Mouse (Mus musculus) neural tube, embryonic 14.5 days (tissue): ENCODE results near the gene 2010111I01Rik. TPM values are rescaled to one million over a fixed set of nuclear protein-coding genes. Genes with fewer than 3 reads are reported as not detected.

Experiments
- ATAC-seq: fragments of 200-750 bp; cut with Nextera tagmentation; 2 replicates; pipeline ENCODE4 v1.8.0; 2017; ENCODE audit warnings: low read depth, mild to moderate bottlenecking, moderate TSS enrichment, moderate library complexity
- H3K27ac ChIP-seq: fragments of 300-500 bp; sonication (generic); 2 replicates; pipeline ENCODE4 v1.5.1; 2014; ENCODE audit warnings: low read depth, mild to moderate bottlenecking, control low read depth, low read length, moderate library complexity, mixed read lengths
- H3K27me3 ChIP-seq: fragments of 300-500 bp; sonication (generic); 2 replicates; pipeline ENCODE4 v1.6.1; 2014; ENCODE audit warnings: low read length; ENCODE audit not compliant: control insufficient read depth, insufficient read depth
- H3K36me3 ChIP-seq: fragments of 300-500 bp; sonication (generic); 2 replicates; pipeline ENCODE4 v1.6.1; 2014; ENCODE audit warnings: low read length, mixed read lengths; ENCODE audit not compliant: control insufficient read depth, insufficient read depth
- H3K4me1 ChIP-seq: fragments of 300-500 bp; sonication (generic); 2 replicates; pipeline ENCODE4 v1.6.1; 2014; ENCODE audit warnings: low read length; ENCODE audit not compliant: control insufficient read depth, insufficient read depth
- H3K4me2 ChIP-seq: fragments of 300-500 bp; sonication (generic); 2 replicates; pipeline ENCODE4 v1.6.1; 2014; ENCODE audit warnings: mild to moderate bottlenecking, low read depth, low read length, control low read depth
- H3K4me3 ChIP-seq: fragments of 300-500 bp; sonication (generic); 2 replicates; pipeline ENCODE4 v1.5.1; 2014; ENCODE audit warnings: low read depth, low read length, control low read depth, mixed read lengths
- H3K9ac ChIP-seq: fragments of 300-500 bp; sonication (generic); replicated peaks from 2 replicates; pipeline ENCODE4 v1.6.1; 2014; ENCODE audit warnings: low read depth, mild to moderate bottlenecking, control low read depth, low read length, mixed read lengths
- H3K9me3 ChIP-seq: fragments of 300-500 bp; sonication (generic); 2 replicates; pipeline ENCODE4 v1.6.1; 2016; ENCODE audit warnings: low read length; ENCODE audit not compliant: control insufficient read depth
- WGBS: fragments of 180-500 bp; shearing (Covaris S2); extraction: QIAGEN DNeasy Blood & Tissue Kit; methylation state at CpG from one replicate; pipeline ENCODE4 v1.1.7; 2014; 5-methylcytosine and 5-hydroxymethylcytosine counted together
- polyA plus RNA-seq: library from polyadenylated mRNA; unstranded; fragments of >200 nt; fragmentation: Nextera tagmentation; extraction: Ambion mirVana; gene quantifications from 2 replicates; pipeline ENCODE4 v1.2.1, GENCODE M21; 2014

2010111I01Rik gene
- polyA plus RNA-seq, 1 experiment from 2014 or later = 28.8 TPM

- H3K4me1 ChIP-seq = peaks cover 1% of the 10 kb centered on the region; the same call in 1 of the 2 replicates
- no peaks in the 10 kb centered on the region for H3K27me3 ChIP-seq
- no peaks in the 10 kb centered on the region for H3K9me3 ChIP-seq
- no peak overlapping the region for H3K27ac ChIP-seq
- no peak for ATAC-seq
- no peak overlapping the region for H3K4me2 ChIP-seq
- 85% methylated on average over 4 of the region's 4 CpGs for WGBS
- H3K4me3 ChIP-seq = no peak overlapping the region
- H3K36me3 ChIP-seq = no peaks in the 10 kb centered on the region
- no peak overlapping the region for H3K9ac ChIP-seq
These were observed 216.0 kb downstream of the 2010111I01Rik start for GRCm38 (mm10) chr13:63180641-63181235.

DNA sequence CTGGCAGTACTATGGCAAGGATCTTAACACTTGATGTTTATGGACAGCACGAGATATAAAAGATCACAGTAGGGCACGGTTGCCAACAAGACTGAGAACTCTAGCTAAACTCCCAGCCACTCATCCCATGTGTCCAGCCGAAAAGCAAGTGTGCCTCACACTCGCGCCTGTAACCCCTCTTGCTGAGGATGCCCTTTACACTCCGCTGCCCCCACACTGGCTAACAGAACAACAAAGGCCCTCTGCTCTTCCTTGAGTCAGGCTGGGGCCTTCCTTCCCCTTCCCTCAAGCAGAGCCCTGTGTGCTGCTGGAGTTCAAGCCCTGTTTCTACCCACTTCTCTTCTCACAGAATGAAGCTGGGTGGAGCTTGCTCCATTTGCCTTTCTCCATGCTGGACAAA lies 220.3 kb downstream of the 2010111I01Rik start:
- Histone ChIP-seq H3K4me1 (peaks cover 6% of the 10 kb centered on the region; the same call in 1 of the 2 replicates), H3K27me3 (no peaks in the 10 kb centered on the region), H3K9ac (no peak overlapping the region), H3K27ac (no peak overlapping the region), H3K4me2 (no peak overlapping the region), H3K36me3 (no peaks in the 10 kb centered on the region), H3K4me3 (no peak overlapping the region), H3K9me3 (no peaks in the 10 kb centered on the region)
- WGBS = 48% methylated on average over 6 of the region's 6 CpGs
- ATAC-seq = no peak

GRCm38 (mm10) chr13:63186217-63186616 lies 221.5 kb downstream of the 2010111I01Rik start:
- H3K4me3 ChIP-seq = no peak overlapping the region
- no peak overlapping the region for H3K9ac ChIP-seq
- H3K4me1 ChIP-seq = peaks cover 6% of the 10 kb centered on the region; the same call in 1 of the 2 replicates
- no peak overlapping the region for H3K27ac ChIP-seq
- no peaks in the 10 kb centered on the region for H3K36me3 ChIP-seq
- no peaks in the 10 kb centered on the region for H3K9me3 ChIP-seq
- ATAC-seq = no peak
- WGBS = 48% methylated on average over 4 of the region's 4 CpGs
- H3K4me2 ChIP-seq = no peak overlapping the region
- H3K27me3 ChIP-seq = no peaks in the 10 kb centered on the region

DNA sequence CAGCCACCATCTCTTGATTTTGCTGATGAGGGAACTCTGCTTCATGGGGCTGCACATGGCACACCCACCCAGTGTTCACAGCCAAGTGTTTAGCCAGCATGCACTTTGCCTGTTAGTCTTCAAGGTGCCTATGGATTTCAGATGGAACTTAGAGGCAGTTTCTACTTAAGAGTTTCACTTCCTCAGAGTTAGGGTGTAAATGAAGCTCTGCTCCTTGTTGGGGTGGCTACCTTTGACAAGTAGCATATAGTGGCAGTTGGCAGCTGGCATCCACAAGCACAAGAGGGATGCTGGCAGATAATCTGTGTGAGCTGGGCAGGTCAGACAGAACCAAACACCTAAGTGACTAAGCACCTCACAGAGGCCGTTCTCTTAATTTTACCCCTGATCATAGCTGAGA lies 221.9 kb downstream of the 2010111I01Rik start:
- H3K4me3 ChIP-seq = no peak overlapping the region

DNA sequence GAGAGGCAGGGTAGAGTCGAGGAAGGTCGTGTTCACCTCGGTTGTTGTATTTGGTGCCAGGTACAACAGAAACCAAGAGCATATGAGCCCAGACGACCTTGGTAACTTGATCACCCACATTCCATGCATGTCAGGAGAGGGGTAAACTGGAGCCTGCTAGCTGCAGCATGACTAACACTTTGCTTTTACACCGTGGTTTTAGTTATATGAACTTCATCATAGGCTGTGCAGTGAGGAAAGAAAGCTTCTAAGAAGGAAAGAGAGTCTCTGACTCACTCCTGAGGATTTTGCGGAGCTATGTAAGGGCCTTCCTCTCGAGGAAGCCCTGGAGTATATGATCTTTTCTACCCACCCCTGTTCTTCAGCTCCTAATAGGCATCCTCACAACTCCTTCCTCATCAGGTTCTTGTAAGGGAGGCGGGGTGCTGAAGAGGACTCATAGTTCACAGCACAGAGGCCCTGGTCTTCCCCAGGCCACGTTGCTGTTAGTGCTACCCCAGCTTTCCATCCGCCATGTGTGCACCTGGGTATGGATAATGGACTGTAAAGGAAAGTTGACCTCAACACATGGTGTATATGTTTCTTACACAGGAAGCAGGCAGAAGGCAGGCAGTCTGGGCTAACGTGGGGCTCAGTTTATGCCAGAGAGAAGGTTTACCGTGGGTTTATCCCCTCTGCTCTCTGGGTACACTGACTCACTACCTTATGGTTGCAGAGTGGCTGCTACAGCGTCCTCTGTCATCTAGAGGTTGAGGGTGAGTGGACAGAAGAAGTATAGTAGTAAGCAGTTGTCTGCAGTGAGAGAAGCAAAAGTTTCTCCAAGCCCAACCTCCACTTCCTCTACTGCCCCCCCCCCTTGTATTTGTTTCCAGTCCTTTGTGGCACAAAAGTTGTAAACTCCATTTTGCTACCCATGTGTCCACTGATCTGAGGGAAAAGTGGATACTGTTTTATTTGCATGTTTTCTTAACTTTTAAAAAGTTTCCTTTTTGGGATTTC lies 222.8 kb downstream of the 2010111I01Rik start:
- WGBS = 77% methylated on average over 13 of the region's 13 CpGs
- ATAC-seq = no peak
- Histone ChIP-seq H3K9ac (no peak overlapping the region), H3K36me3 (no peaks in the 10 kb centered on the region), H3K4me1 (peaks cover 6% of the 10 kb centered on the region; the same call in 1 of the 2 replicates), H3K9me3 (no peaks in the 10 kb centered on the region), H3K4me2 (no peak overlapping the region), H3K27ac (no peak overlapping the region), H3K4me3 (no peak overlapping the region), H3K27me3 (no peaks in the 10 kb centered on the region)

More for the DNA sequence above, 221.9 kb downstream of the 2010111I01Rik start:
- Histone ChIP-seq H3K4me1 (peaks cover 6% of the 10 kb centered on the region; the same call in 1 of the 2 replicates), H3K4me2 (no peak overlapping the region), H3K9ac (no peak overlapping the region), H3K27me3 (no peaks in the 10 kb centered on the region), H3K36me3 (no peaks in the 10 kb centered on the region), H3K27ac (no peak overlapping the region), H3K9me3 (no peaks in the 10 kb centered on the region)
- WGBS = 94% methylated on average over 1 of the region's 1 CpGs
- no peak for ATAC-seq

- H3K4me3 ChIP-seq = no peak overlapping the region
These were observed 223.6 kb downstream of the 2010111I01Rik start for GRCm38 (mm10) chr13:63188306-63188705.

GRCm38 (mm10) chr13:63188811-63189210 lies 224.1 kb downstream of the 2010111I01Rik start:
- 46% methylated on average over 2 of the region's 2 CpGs for WGBS
- no peak overlapping the region for H3K4me3 ChIP-seq
- no peaks in the 10 kb centered on the region for H3K36me3 ChIP-seq
- no peak overlapping the region for H3K4me2 ChIP-seq
- ATAC-seq = no peak
- H3K27ac ChIP-seq = no peak overlapping the region
- peaks cover 6% of the 10 kb centered on the region; the same call in 1 of the 2 replicates for H3K4me1 ChIP-seq
- H3K9ac ChIP-seq = no peak overlapping the region
- no peaks in the 10 kb centered on the region for H3K27me3 ChIP-seq
- no peaks in the 10 kb centered on the region for H3K9me3 ChIP-seq

More at GRCm38 (mm10) chr13:63188306-63188705, 223.6 kb downstream of the 2010111I01Rik start:
- Histone ChIP-seq H3K9me3 (no peaks in the 10 kb centered on the region), H3K9ac (no peak overlapping the region), H3K27ac (no peak overlapping the region), H3K27me3 (no peaks in the 10 kb centered on the region), H3K4me2 (no peak overlapping the region), H3K36me3 (no peaks in the 10 kb centered on the region), H3K4me1 (peaks cover 6% of the 10 kb centered on the region; the same call in 1 of the 2 replicates)
- no peak for ATAC-seq
- WGBS = 49% methylated on average over 5 of the region's 5 CpGs

DNA sequence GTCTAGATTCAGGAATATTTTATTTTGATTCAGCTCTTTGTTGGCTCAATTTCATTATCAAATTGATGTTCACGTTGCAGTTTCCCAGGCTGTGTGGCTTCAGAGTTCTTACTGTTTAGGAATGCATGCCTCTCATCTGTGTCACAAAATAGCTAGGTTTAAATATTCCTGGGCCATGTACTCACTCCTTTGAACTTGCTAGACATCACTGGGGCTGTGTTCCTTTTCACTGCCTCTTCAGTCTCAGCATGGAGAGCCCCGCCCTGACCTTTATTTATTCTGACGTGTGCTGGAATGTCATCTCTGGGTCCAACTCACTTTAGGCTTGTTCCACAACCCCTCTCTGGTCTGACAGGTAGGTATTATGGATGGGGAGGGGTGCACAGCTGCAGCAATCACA lies 228.7 kb downstream of the 2010111I01Rik start:
- no peaks in the 10 kb centered on the region for H3K4me1 ChIP-seq
- H3K4me3 ChIP-seq = no peak overlapping the region
- H3K4me2 ChIP-seq = no peak overlapping the region
- H3K27ac ChIP-seq = no peak overlapping the region
- H3K9ac ChIP-seq = no peak overlapping the region
- no peaks in the 10 kb centered on the region for H3K27me3 ChIP-seq
- no peaks in the 10 kb centered on the region for H3K9me3 ChIP-seq
- H3K36me3 ChIP-seq = no peaks in the 10 kb centered on the region
- 72% methylated on average over 3 of the region's 3 CpGs for WGBS
- no peak for ATAC-seq

- WGBS = 95% methylated on average over 1 of the region's 1 CpGs
These were observed 233.3 kb downstream of the 2010111I01Rik start for GRCm38 (mm10) chr13:63198038-63198437.

More at GRCm38 (mm10) chr13:63198038-63198437, 233.3 kb downstream of the 2010111I01Rik start:
- H3K36me3 ChIP-seq = no peaks in the 10 kb centered on the region
- no peak overlapping the region for H3K4me3 ChIP-seq
- H3K9ac ChIP-seq = no peak overlapping the region
- ATAC-seq = no peak
- H3K4me2 ChIP-seq = no peak overlapping the region
- no peaks in the 10 kb centered on the region for H3K9me3 ChIP-seq
- H3K4me1 ChIP-seq = no peaks in the 10 kb centered on the region
- H3K27ac ChIP-seq = no peak overlapping the region
- no peaks in the 10 kb centered on the region for H3K27me3 ChIP-seq
